Mouse (Mus musculus) megakaryocyte, embryonic 14.5 days (primary cell): Measurements from ENCODE around the gene Yeats2. TPM values are rescaled to one million over a fixed set of nuclear protein-coding genes. Genes with fewer than 3 reads are reported as not detected.

Experiments
- H3K27me3 ChIP-seq: replicated peaks from 2 replicates; pipeline ENCODE3; 2012; ENCODE audit warnings: inconsistent platforms
- H3K36me3 ChIP-seq: replicated peaks from 2 replicates; pipeline ENCODE3; 2012; ENCODE audit warnings: low read length, inconsistent platforms, mixed read lengths
- H3K4me1 ChIP-seq: 2 replicates; pipeline ENCODE4 v1.6.1; 2012; ENCODE audit warnings: inconsistent platforms
- H3K4me3 ChIP-seq: replicated peaks from 2 replicates; pipeline ENCODE3; 2012; ENCODE audit warnings: moderate library complexity, mild to moderate bottlenecking, inconsistent platforms
- H3K9me3 ChIP-seq: 2 replicates; pipeline ENCODE4 v1.6.1; 2012; ENCODE audit warnings: inconsistent platforms
- FLI1 ChIP-seq: IDR thresholded peaks from 2 replicates; pipeline ENCODE4 v1.6.1; 2012; ENCODE audit warnings: low read length, inconsistent platforms, mixed read lengths
- GATA1 ChIP-seq: IDR thresholded peaks from 3 replicates; pipeline ENCODE4 v1.6.1; 2012; ENCODE audit warnings: mixed read lengths, low read length, inconsistent platforms, borderline replicate concordance
- polyA plus RNA-seq: library from polyadenylated mRNA; stranded (reverse); fragments of >175 nt; gene quantifications from 2 replicates; pipeline ENCODE4 v1.2.3, GENCODE M21; 2012; ENCODE audit warnings: low replicate concordance; ENCODE audit not compliant: insufficient read depth

Yeats2 gene
- polyA plus RNA-seq, 1 experiment = 6.7 TPM

DNA sequence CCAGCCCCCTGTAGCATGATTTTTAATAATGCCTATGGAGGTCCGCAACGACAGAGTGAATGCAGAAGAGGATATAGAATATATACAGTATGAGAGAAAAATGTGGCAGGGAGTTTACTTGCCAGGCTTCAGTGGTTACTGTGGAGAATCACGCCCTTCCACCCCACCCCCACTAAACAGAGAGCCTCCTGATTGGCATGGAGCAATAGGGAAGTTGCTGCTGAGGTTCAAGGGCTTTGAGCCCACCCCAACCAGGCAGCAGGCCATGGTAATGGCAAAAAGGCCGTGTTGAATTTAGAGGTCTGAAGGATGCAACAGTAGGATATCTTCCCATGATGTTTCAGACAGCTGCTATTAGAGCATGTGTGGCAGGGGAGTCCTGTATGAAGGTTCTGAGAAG, 130.5 kb downstream of the Yeats2 start:
- H3K9me3 ChIP-seq = no peaks in the 10 kb centered on the region
- TF ChIP-seq GATA1 (no peak), FLI1 (no peak)
- H3K4me3 ChIP-seq = no peak overlapping the region
- peaks cover 10% of the 10 kb centered on the region for H3K4me1 ChIP-seq
- no peaks in the 10 kb centered on the region for H3K36me3 ChIP-seq
- peaks cover 7% of the 10 kb centered on the region for H3K27me3 ChIP-seq

DNA sequence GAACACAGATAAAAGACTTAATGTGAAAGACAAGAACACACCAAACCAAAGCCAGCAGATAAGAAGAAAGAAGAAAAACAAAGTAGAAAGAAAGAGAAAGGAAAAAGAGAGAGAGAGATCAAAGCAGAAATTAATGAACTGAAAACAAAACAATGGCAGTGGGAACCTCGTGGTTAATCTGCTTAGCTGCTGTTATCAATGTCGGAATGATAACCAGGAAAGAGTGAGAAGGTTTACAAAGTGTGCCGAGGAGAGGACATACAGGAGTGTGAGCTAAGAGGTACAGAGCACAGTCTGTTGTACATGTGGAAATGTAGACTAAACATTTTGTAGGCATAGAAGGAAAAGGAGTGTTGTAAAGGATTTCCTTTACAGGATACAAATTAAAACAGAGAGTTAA, 132.1 kb downstream of the Yeats2 start:
- H3K36me3 ChIP-seq = peaks cover 1% of the 10 kb centered on the region
- H3K4me1 ChIP-seq = peaks cover 10% of the 10 kb centered on the region
- TF ChIP-seq GATA1 = no peak
- no peak for TF ChIP-seq FLI1
- H3K27me3 ChIP-seq = peaks cover 6% of the 10 kb centered on the region
- no peaks in the 10 kb centered on the region for H3K9me3 ChIP-seq
- no peak overlapping the region for H3K4me3 ChIP-seq

DNA sequence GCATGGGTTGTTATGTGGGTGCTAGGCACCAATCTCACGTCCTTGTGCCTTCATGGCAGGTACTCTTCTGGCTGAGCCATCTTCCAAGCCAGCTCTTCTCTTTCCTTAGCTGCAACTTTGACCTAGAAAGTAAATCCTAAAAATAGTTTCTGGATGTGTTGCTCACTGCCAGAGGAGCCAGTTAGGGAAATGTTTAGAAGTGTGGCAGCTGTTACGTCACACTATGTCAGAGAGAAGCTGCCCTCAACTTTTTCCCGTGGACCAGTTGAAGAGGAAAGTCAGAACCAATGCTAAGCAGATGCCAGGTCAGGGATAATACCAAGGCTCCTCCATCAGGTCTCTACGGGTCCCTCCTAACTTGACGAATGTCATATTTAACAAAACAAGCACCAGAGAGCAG, 138.5 kb downstream of the Yeats2 start:
- no peak for TF ChIP-seq GATA1
- TF ChIP-seq FLI1 = no peak
- Histone ChIP-seq H3K4me3 (no peak overlapping the region), H3K27me3 (no peaks in the 10 kb centered on the region), H3K4me1 (peaks cover 23% of the 10 kb centered on the region), H3K9me3 (no peaks in the 10 kb centered on the region), H3K36me3 (peaks cover 62% of the 10 kb centered on the region)

DNA sequence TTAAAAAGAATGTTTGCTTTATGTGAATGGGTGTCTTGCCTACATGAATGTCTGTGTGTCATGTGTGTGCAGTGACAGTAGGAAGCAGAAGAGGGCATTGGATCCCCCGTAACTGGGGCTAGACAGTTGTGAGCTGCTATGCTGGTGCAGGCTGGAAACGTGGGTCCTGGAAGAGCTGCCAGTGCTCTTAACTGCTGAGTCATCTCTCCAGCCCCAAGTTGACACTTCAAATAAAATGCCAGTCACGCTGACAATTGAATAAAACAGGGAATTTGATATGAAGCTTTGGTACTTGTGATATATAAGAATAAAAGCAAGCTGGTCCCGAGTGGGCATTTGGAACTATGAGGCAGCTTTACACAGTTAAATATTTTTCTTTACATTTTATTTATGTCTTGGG, 139.4 kb downstream of the Yeats2 start:
- Histone ChIP-seq H3K27me3 (no peaks in the 10 kb centered on the region), H3K4me1 (peaks cover 28% of the 10 kb centered on the region), H3K4me3 (no peak overlapping the region), H3K36me3 (peaks cover 71% of the 10 kb centered on the region), H3K9me3 (no peaks in the 10 kb centered on the region)
- no peak for TF ChIP-seq FLI1
- no peak for TF ChIP-seq GATA1

Other genes starting within 250 kb of the Yeats2 start
- gene Klhl6, start 158.0 kb upstream of the Yeats2 start, polyA plus RNA-seq = 1.6 and 16.0 TPM in 2 replicates
- gene Klhl24, start 43.5 kb upstream of the Yeats2 start, polyA plus RNA-seq = 0.66 and 3.7 TPM in 2 replicates
- gene Map6d1, start 100.3 kb downstream of the Yeats2 start, polyA plus RNA-seq = not detected in 2 replicates
- gene Parl, start 161.3 kb downstream of the Yeats2 start, polyA plus RNA-seq = 30.1 and 165 TPM in 2 replicates
- not detected in 2 replicates for gene Cyp2ab1, start 184.3 kb downstream of the Yeats2 start, polyA plus RNA-seq